Mouse (Mus musculus): ENCODE results near the gene Ncoa6.

DNA sequence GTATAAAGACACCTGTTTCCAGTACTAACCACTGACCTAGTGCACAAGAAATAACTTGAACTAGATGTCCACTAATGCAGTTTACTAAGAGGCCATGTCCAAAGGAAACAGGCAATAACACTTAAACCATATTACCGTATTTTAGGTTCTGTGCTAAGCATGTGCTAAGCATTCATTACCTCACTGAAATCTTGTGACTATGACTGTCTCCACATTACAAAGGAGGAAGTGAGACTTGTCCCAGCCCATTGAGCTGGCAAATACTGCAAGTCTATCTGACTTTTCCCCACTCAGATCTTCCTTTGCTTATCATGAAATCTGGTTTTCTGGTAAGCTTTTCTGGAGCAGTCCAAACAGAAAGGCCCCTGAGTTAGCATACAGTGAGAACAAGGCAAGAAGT lies 69.1 kb downstream of the Ncoa6 start:
- TF ChIP-seq MAFK (IDR thresholded peaks at IDR 0.05; ENCODE audit: insufficient read depth, low read depth, low read length) (no peak), ZNF384 (IDR thresholded peaks at IDR 0.05; ENCODE audit: low read depth, low read length) (no peak)
